Mouse (Mus musculus): ENCODE data around the gene Vps52. TPM values are rescaled to one million over a fixed set of nuclear protein-coding genes. Genes with fewer than 3 reads are reported as not detected.
A peak's percentile ranks its signal among the peaks of the same experiment; 100 is the strongest.

Vps52 gene
- polyA plus RNA-seq (2012; rRNA removed), result 127 and 142 TPM in 2 replicates

DNA sequence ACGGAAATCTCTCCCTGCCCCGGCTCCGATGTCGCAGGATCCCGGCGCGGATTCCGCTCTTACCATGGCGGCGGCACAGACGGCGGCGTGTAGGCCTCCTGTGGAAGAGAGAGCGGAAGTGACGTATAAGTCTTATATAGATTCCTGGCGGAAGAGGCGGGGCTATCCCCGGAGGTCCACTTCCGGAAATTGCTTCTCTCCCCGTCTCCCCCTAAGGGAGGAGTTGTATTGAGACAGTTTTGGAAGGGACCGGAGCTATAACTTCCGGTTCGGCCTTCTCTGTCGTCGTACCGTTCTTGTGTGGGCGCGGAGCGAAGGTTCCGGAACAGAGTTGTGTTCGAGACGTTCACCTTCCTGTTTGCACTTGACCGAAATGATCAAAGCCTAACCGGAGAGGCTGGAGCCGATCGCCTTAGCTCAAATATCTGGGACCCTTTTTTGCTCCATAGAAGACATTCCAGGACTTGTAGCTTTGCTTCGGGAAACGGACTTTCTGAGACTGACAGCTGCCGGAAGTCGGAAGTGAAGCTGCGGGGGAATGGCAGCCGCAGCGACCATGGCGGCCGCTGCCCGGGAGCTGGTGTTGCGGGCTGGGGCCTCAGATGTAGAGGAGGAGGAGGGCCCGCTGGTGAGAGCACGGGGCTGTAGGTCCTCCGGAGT, at the start of gene Vps52, which contains the start of gene Rps18:
Vps52 (plus strand) TSS at position 258 of the 660 bp plus-strand sequence.
Rps18 (minus strand) TSS at position 447 of the 660 bp plus-strand sequence.
- H3K4me1 ChIP-seq (replicated peaks; ENCODE audit: control insufficient read depth, insufficient read depth, low read length), result peaks cover 25% of the 10 kb centered on the region
- under 1% methylated on average over 50 of the region's 50 CpGs for WGBS
- H3K27ac ChIP-seq (ENCODE audit: control insufficient read depth, insufficient read depth, low read length), result peak within 1 kb of the TSS; percentile 87
- peak; percentile 90 for TF ChIP-seq POLR2A (IDR thresholded peaks at IDR 0.05; ENCODE audit: control insufficient read depth, extremely low read depth, insufficient read depth, low read length, poor library complexity)
- TF ChIP-seq CTCF (IDR thresholded peaks at IDR 0.05; ENCODE audit: borderline replicate concordance, control insufficient read depth, extremely low read depth, insufficient read depth, low read length, poor library complexity), result no peak
- peak; percentile 96 for DNase-seq
- H3K36me3 ChIP-seq (ENCODE audit: control insufficient read depth, insufficient read depth, low read length), result peaks cover 22% of the 10 kb centered on the region
- H3K4me3 ChIP-seq (ENCODE audit: control insufficient read depth, insufficient read depth, low read length), result peak within 1 kb of the TSS; percentile 85
- H3K27me3 ChIP-seq (ENCODE audit: control insufficient read depth, insufficient read depth, low read length), result no peaks in the 10 kb centered on the region

DNA sequence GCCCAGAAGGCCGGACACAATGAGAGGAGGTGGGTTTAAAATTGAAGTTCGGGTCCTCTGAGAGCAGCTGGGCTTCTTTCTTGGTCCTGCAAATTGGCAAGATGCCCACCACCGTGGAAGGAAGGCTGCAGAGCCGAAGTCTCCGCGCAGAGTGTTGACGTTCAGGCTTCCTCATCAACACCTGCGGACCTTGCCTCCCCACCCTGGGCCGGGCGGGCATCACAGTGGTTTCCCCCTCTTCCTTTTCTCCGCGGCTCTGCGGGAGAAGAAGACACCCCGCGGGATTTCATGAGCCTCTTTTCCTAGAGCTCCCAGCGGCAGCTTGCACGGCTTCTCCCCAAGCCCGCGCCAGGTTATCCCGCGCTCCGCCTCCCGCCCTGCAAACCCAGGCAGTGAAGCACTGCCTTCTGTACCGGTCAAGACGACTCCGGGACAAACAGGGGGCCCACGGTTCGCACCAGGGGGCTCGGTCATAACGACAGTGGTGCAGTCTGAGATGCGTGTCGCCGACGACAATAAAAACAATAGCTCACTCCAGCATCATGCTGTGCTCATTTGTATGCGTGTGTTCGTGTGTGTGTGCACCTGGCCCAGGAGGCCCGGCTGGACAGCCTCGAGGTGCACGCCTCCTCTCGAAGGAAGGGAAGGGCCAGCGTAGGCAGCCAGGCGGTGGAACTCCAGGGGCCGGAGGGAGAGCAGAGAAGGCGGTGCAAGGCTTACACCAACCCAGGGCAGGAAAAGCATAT, 47.1 kb upstream of the Vps52 start:
- Histone ChIP-seq H3K4me3 (ENCODE audit: control insufficient read depth, insufficient read depth, low read length) (peak overlapping the region; percentile 62), H3K27ac (ENCODE audit: control insufficient read depth, insufficient read depth, low read length) (peak overlapping the region; percentile 18), H3K27me3 (ENCODE audit: control insufficient read depth, insufficient read depth, low read length) (no peaks in the 10 kb centered on the region), H3K4me1 (replicated peaks; ENCODE audit: control insufficient read depth, insufficient read depth, low read length) (peaks cover 21% of the 10 kb centered on the region), H3K36me3 (ENCODE audit: control insufficient read depth, insufficient read depth, low read length) (peaks cover 19% of the 10 kb centered on the region)
- DNase-seq, result peak; percentile 50
- WGBS, result under 1% methylated on average over 44 of the region's 44 CpGs
- TF ChIP-seq CTCF (IDR thresholded peaks at IDR 0.05; ENCODE audit: borderline replicate concordance, control insufficient read depth, extremely low read depth, insufficient read depth, low read length, poor library complexity) (no peak; the same call in 1 of the 2 replicates), POLR2A (IDR thresholded peaks at IDR 0.05; ENCODE audit: control insufficient read depth, extremely low read depth, insufficient read depth, low read length, poor library complexity) (no peak)

DNA sequence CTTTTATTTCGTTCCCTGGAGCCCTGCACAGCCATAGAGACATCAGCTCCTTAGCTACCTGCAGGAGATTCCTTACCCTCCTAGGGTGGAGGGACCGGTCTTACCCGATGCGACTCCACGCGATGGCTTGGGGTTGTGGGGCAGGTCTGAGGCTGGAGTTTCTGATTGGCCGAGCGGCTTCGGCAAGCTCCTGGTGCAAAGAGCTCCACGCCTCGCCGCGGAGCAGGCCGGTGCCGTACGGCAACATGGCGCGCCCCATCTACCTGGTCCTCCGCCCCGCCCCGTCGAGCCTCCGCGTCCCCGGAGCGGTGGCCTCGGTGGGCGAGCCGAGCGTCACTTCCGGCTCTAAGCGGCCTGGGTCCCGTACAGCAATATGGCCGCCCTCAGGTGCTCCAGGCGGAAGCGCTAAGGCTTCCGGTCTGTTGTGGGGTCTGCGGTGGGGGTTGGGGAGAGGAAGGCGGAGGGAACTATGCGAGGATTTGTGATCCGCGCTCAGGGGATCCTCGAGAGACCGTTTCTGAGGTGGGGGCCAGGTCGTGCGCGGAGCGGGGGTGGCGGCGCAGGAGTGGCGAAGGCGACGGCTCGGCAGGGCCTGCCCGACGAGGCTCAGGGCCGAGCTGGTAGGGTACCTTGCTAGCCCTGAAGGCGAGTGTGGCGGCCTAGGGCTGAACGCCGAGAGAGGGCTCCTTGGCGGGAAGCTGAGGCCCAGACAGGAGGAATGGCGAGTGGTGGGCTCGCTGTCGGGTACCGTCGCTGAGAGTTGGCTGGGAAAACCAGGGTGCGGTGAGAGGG, 46.3 kb upstream of the Vps52 start, which contains the start of gene Daxx:
Daxx (plus strand) TSS at position 338 of the 792 bp plus-strand sequence.
- peaks cover 18% of the 10 kb centered on the region for H3K4me1 ChIP-seq (replicated peaks; ENCODE audit: control insufficient read depth, insufficient read depth, low read length)
- peak within 1 kb of the TSS; percentile 94 for H3K4me3 ChIP-seq (ENCODE audit: control insufficient read depth, insufficient read depth, low read length)
- peaks cover 25% of the 10 kb centered on the region for H3K36me3 ChIP-seq (ENCODE audit: control insufficient read depth, insufficient read depth, low read length)
- WGBS, result 2% methylated on average over 68 of the region's 68 CpGs
- H3K27ac ChIP-seq (ENCODE audit: control insufficient read depth, insufficient read depth, low read length), result peak within 1 kb of the TSS; percentile 85
- H3K27me3 ChIP-seq (ENCODE audit: control insufficient read depth, insufficient read depth, low read length), result no peaks in the 10 kb centered on the region
- TF ChIP-seq POLR2A (IDR thresholded peaks at IDR 0.05; ENCODE audit: control insufficient read depth, extremely low read depth, insufficient read depth, low read length, poor library complexity) (peak; percentile 70), CTCF (IDR thresholded peaks at IDR 0.05; ENCODE audit: borderline replicate concordance, control insufficient read depth, extremely low read depth, insufficient read depth, low read length, poor library complexity) (peak; percentile 46; the same call in 1 of the 2 replicates)
- DNase-seq, result peak; percentile 99

DNA sequence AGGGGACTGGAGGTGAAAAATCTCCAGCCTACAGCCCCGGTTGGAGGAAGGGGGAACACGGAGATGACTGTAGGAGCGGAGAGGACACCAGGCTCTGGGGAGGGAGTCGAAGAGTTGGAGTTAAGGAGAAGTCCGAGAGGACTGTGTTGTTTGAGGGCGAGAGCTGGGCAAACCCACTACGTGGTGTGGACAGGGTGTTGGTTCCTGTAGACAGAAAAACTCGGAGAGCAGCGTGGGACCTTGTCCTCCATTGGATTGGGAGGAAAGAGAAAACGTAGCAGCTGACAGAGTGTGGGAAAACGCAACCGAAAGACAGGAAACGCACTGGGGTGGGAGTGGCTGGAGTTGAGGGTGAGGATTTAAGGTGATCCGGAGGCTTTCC, 45.8 kb upstream of the Vps52 start:
- peak overlapping the region; percentile 94 for H3K4me3 ChIP-seq (ENCODE audit: control insufficient read depth, insufficient read depth, low read length)
- TF ChIP-seq POLR2A (IDR thresholded peaks at IDR 0.05; ENCODE audit: control insufficient read depth, extremely low read depth, insufficient read depth, low read length, poor library complexity), result no peak; the same call in 1 of the 2 replicates
- TF ChIP-seq CTCF (IDR thresholded peaks at IDR 0.05; ENCODE audit: borderline replicate concordance, control insufficient read depth, extremely low read depth, insufficient read depth, low read length, poor library complexity), result no peak
- peaks cover 25% of the 10 kb centered on the region for H3K36me3 ChIP-seq (ENCODE audit: control insufficient read depth, insufficient read depth, low read length)
- WGBS, result under 1% methylated on average over 14 of the region's 14 CpGs
- peaks cover 19% of the 10 kb centered on the region for H3K4me1 ChIP-seq (replicated peaks; ENCODE audit: control insufficient read depth, insufficient read depth, low read length)
- no peaks in the 10 kb centered on the region for H3K27me3 ChIP-seq (ENCODE audit: control insufficient read depth, insufficient read depth, low read length)
- H3K27ac ChIP-seq (ENCODE audit: control insufficient read depth, insufficient read depth, low read length), result peak overlapping the region; percentile 85
- DNase-seq, result peak; percentile 58

DNA sequence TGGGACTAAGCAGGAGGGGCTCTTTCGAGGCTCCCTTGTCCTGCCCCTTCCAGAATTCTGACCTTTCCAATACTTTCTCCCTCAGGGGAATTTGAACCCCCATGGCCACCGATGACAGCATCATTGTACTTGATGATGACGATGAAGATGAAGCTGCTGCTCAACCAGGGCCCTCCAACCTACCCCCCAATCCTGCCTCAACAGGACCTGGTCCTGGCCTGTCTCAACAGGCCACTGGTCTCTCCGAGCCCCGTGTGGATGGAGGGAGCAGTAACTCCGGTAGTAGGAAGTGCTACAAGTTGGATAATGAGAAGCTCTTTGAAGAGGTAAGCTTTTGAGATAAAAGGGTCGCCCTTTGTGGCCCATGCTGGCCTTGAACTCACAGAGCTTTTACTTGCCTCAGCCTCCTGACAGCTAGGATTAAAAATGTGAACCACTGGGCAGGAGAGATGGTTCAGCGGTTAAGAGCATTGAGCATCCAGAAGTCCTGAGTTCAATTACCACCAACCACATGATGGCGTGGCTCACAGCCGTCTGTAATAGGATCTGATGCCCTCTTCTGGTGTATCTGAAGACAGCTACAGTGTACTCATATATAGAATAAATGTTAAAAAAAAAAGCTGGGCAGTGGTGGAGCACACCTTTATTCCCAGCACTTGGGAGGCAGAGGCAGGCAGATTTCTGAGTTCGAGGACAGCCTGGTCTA, 45.1 kb upstream of the Vps52 start:
- 48% methylated on average over 11 of the region's 11 CpGs for WGBS
- Histone ChIP-seq H3K36me3 (ENCODE audit: control insufficient read depth, insufficient read depth, low read length) (peaks cover 25% of the 10 kb centered on the region), H3K27ac (ENCODE audit: control insufficient read depth, insufficient read depth, low read length) (peak overlapping the region; percentile 85; the same call in 1 of the 2 replicates), H3K27me3 (ENCODE audit: control insufficient read depth, insufficient read depth, low read length) (no peaks in the 10 kb centered on the region), H3K4me3 (ENCODE audit: control insufficient read depth, insufficient read depth, low read length) (peak overlapping the region; percentile 94), H3K4me1 (replicated peaks; ENCODE audit: control insufficient read depth, insufficient read depth, low read length) (peaks cover 23% of the 10 kb centered on the region)
- DNase-seq, result no peak
- TF ChIP-seq CTCF (IDR thresholded peaks at IDR 0.05; ENCODE audit: borderline replicate concordance, control insufficient read depth, extremely low read depth, insufficient read depth, low read length, poor library complexity) (no peak), POLR2A (IDR thresholded peaks at IDR 0.05; ENCODE audit: control insufficient read depth, extremely low read depth, insufficient read depth, low read length, poor library complexity) (no peak)
